Mouse (Mus musculus) urinary bladder, postnatal 25 days (tissue): Measurements from ENCODE around the gene Pde7b.
"Not testable (repeated sequence)": the region's sequence is repeated elsewhere in the genome, so short reads cannot be mapped to it uniquely, and the experiment has no call there.

Source experiments
- DNase-seq: peaks from one replicate; pipeline ENCODE4 v3.0.0; 2022; ENCODE audit warnings: low spot score

The Pde7b gene

GRCm38 (mm10) chr10:20548833-20549710 is 175.8 kb downstream of the Pde7b start:
- no peak for DNase-seq

DNA sequence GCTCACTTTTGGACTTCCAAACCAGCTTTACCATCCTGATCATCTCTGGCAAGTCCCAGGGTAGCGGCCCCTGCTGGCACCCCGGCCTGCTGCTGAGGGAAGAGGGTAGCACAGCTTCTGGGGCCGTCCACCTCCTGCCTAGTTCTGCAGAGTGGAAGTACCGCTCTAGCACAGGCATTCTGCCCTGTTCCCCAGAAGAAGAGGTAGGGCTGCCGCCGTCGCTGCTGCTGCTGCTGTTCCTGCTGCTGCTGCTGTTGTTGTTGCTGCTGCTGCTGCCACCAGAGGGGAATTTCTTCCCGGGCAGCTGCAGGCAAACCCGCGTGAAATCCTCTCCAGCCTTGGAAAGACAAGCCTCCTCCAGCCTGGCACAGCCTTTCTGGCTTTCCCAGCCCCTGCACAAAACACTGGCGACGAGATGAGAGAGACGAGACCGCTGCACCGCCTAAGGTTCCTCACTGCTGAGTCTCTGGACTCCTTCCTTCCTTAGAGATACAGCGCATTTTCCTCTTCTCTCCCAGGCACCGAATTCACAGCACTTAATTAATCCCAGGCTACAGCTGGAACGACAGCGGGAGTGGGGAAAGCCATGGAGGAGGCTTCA is 176.8 kb downstream of the Pde7b start:
- DNase-seq = peak; percentile 21

GRCm38 (mm10) chr10:20543121-20543520 is 181.8 kb downstream of the Pde7b start:
- DNase-seq = no peak

GRCm38 (mm10) chr10:20533811-20534210 is 191.1 kb downstream of the Pde7b start:
- no peak for DNase-seq

- no peak for DNase-seq
These were observed 193.0 kb downstream of the Pde7b start for GRCm38 (mm10) chr10:20531921-20532320.

GRCm38 (mm10) chr10:20528544-20529411 is 196.1 kb downstream of the Pde7b start:
- no peak for DNase-seq

DNA sequence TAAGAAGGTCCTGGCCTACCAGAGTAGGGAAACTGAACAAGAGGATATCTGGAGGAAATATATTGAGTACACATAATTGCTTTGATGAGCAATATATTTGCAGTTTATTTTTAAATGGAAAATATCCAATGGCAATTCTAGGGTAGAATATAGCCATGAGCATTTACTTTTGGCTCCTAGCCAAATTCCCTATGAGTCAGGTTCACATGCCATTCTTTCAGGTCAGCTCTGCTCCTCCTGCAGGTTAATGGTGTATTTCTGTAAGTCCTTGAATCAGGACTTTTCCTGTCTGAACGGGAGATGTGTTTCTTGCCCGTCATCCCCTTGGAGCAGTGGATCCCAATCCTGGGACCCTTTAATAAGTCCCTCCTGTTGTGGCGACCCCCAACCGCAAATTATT is 197.1 kb downstream of the Pde7b start:
- DNase-seq = no peak

GRCm38 (mm10) chr10:20518529-20518889 is 206.4 kb downstream of the Pde7b start:
- DNase-seq = no peak

GRCm38 (mm10) chr10:20517756-20518528 is 206.9 kb downstream of the Pde7b start:
- not testable (repeated sequence) for DNase-seq

DNA sequence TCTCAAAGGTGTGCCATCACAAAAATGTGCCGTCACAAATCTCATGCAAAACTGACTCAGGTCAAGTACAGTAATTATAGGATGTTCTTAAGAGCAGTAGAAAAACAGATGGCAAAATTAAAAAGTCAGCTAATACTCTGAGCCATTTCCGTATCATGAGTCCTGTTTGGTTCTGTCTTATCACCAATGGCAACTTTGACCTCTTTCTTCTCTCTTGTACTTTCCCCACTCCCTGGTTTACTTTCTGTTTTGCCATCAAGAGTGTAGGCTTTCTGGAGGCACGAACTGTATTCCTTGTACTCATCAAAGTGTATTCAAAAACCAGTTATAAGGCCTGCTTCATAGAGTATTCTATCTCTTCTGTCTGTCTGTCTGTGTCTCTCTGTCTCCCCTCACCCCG is 211.0 kb downstream of the Pde7b start:
- no peak for DNase-seq

DNA sequence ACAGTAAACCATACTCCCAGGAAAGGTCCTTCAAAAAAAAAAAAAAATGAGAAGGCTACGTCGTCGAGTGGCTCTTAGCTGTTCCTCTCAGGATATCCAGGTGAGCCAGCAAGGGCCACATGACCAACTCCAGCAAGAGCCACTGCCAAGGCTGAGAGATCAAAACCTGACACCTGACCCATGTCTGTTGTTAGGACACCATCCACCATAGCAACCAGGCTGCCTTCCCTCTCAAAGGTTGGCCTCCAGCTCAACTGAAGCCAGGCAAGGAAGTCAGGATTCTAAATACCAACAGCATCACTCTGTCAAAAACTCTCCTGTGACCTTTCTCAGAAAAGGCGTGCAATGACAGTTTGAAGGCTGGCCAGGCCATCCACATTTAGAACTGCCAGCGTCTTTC is 211.4 kb downstream of the Pde7b start:
- no peak for DNase-seq

DNA sequence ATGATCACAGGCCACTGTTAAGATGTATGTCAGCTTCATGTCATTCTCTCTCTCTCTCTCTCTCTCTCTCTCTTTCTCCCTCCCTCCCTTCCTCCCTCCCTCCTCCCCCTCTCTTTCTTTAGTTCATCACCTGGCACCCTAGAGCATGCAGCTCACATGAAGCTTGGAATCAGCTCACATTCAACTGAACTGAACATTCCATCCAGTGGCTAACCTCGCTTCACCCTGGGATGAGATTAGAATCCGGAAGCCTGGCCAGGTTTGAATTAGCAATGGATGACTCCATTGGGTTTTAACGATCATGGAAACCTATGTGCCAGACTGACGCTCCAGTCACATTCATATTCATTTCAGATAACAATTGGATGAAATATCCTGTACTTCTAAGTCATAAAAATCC is 215.1 kb downstream of the Pde7b start:
- no peak for DNase-seq

DNA sequence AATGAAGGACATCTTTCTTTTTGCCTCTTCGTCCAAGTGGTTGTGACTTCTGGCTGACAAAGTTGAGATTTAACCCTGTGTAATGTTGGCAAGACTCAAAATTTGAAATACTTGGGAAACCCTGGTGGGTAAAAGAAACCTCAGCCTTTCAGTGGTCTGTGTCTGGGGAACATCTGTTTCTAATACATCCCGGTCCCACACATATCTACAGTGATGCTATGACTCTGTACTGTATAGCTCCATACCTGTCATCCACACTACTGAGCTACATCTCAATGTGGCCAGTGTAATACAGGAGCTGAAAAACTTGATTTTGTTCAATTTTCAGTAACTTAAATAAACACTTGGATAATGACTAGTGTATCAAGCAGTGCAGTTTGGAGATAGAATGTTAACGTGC is 216.4 kb downstream of the Pde7b start:
- no peak for DNase-seq

DNA sequence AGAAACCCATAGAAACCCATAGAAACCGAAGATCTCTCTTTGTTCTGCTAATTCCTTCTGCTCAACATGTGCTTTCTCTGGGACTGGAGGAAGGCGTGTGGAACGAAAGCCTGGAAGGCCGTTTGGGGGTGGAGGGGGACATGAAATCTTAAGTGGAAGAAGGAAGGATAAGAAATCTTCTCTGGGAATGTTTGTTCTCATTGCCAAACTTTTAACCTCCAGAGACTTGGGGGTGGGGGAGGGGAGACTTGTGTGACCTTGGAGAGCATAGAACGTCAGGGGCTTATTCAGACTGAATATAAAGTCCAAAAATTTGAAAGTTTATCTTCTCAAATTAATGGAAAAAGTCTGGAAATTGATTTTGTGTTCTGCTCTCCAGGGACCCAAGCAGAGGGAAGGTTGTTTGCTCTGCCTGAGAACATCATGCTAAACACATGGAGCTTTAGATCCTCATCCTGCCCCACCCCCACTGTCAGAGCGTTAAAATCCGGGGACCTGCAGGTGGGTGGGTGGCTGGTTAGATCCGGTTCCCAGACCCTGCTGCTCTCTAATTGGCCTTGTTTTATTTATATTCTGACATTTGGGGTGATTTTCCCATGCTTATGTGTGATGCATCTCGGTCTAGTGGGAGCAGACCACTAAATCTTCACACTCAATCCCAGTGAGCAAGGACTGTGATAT is 217.0 kb downstream of the Pde7b start:
- DNase-seq = no peak

- DNase-seq = no peak
These were observed 217.8 kb downstream of the Pde7b start for GRCm38 (mm10) chr10:20507069-20507468.

DNA sequence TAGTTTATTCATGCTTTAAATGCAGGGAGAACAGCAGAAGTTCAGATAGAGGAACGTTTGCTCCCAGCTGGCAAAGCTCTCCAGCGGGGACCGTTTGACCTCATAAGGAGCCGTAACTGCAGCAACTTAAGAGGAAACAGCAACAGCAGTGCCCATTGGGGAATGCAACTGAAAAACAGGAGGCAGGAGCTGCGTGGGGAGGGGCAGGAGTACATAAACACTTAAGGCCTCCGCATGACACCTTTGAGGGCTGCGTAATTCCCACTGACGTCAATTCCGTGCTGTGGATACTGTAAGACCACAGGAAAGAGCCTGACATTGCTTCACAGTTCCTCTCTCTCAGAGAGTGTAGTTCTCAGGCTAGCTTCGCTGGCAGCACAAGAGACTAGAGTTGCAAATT is 219.4 kb downstream of the Pde7b start:
- no peak for DNase-seq

GRCm38 (mm10) chr10:20504800-20505199 is 220.1 kb downstream of the Pde7b start:
- no peak for DNase-seq

- no peak for DNase-seq
These were observed 221.4 kb downstream of the Pde7b start for GRCm38 (mm10) chr10:20503265-20504025.

- DNase-seq = no peak
These were observed 223.7 kb downstream of the Pde7b start for GRCm38 (mm10) chr10:20501221-20501620.

DNA sequence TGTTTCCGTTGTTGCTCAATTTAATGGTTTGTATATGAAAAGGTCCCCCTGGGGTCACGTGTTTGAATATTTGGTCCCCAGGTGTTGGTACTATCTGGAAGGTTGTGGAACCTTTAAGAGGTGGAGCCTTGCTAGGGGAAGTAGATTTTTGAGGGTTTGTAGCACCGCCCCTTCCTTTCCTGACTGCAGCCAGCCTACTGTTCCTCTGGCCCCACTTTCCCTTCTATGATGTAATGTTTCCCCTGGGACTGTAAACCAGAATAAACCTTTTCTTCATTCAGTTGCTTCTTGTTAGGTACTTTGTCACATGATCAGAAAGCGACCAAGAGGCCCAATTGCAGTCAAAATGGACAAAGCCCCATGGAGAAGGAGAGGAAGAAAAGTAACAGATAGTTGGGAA is 229.8 kb downstream of the Pde7b start:
- DNase-seq = no peak
